Mouse (Mus musculus) embryo, embryonic 11 days (tissue): ENCODE results near the gene Itgav.
A peak's percentile ranks its signal among the peaks of the same experiment; 100 is the strongest.

ENCODE experiments used
- DNase-seq: peaks from one replicate; pipeline ENCODE4 v3.0.0-alpha.2; 2015

The Itgav gene

DNA sequence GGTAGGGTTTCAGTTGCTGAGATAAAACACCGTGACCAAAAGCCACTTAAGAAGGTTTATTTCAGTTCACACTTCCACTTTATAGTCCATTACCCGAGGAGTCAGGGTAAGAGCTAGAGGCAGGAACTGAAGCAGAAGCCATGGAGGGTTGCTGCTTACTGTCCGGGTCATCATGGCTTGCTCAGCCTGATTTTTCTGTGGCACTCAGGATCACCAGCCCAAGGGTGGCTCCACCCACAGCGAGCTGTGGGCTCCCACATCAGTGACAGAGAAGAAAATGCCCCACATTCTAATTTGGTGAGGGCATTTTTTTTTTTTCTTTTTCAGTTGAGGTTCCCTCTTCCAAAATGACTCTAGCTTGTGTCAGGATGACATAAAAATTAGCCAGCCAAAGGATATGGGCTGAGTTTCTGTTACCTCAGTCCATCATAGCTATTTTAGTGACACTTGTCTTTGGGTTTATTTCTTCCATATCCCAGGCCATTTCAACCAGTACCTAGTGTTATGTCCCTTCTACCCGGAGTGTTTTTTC is 30.2 kb downstream of the Itgav start:
- no peak for DNase-seq

DNA sequence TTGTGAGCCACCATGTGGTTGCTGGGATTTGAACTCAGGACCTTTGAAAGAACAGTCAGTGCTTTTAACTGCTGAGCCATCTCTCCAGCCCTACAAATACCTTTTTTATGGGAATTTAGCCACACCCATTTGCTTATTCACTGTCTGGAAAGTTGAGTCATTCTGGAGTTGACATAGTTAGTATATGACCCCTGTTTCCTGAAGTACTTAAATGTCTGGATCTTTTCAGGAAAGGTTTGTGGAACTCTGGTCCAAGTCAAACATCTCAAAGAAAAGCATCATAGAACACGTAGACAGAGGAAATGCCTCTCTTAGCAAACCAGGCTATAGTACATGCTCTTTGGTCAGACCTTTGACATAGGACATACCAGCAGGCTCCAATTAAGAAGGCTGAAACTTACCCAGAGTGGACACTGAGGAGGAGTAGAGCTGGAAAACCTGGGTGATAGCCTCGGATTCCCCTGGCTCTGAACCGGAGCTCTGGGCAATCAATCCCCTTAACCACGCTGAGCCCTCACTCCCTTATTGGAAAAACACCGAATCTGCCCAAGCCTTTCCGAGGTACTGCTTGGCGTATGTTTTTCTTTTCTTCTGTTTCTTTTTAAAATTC is 34.5 kb downstream of the Itgav start:
- no peak for DNase-seq

DNA sequence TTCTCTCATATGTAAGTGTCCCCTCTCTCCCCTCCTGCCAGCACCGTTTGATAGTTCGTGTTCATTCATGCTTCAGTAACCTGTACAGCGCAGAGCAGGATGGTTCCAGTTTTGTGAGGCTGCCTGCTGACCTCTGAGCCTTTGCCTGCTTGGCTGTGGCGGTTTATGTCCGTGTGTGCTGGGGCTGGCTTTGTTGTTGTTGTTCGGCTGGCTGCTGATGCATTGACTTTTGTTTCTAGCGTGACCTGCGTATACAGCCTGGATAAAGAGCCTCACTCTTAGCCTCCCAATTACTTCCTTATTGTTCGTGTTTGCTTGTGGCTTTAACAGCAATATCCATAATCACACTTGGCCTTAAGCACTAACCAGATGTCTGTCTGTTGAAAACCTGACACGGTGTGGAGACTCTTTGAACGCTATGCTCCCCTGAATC is 35.0 kb downstream of the Itgav start:
- peak; percentile 60 for DNase-seq

DNA sequence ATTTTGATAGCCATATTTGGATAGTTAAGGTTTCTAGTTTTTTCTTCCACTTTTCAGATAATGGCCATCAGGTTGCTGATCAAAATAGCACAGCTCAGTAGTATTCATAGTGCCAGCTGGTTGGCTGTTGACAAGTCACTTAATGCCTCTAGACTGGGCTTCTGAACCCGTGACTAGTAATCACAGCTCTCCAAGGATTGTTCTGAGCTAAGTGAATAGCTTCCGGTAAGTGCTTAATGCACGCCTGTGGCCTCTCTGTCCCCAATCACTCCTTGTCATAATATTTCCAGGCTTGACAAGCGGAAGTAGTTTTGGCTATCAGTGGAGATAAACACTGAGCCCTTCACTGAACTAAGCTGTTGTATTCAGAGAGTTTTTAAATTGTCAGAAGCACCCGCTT is 35.5 kb downstream of the Itgav start:
- DNase-seq: peak; percentile 48

DNA sequence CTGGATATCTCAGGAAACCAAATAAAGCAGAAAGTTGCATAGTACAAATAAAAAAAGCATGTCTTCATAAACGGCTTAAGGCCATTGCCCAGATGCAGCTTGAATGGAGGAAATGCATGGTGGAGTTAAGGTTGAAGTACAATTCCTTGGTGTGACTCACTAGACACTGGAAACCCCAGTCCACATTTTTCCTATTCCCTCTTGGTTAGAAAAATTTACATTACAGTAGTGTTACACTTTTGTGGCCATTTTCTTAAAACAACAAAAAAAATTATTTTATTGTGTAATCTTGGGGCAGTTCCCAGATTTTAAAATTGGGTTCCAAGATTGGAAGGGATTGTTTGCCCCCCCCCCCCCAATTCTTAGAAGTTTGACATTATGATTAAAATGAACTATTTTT is 35.9 kb downstream of the Itgav start:
- no peak for DNase-seq

DNA sequence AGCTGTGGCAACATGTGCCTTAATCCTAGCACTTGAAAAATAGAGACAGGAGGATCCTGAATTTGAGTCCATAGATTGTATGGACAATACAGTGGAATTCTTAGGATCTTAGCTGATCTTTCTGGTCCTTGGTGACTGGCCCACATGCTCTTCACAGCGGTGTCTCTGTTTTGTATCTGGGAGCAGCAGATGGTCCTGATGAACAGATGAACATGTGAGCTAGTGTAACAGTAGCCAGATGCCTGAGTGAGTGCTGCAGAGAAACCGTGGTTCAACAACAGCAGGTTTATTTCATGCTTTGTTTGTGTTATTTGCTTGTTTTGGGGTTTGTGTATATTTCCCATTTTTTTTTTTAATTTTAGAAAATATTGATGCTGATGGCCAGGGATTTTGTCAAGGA is 37.3 kb downstream of the Itgav start:
- DNase-seq: peak; percentile 19

DNA sequence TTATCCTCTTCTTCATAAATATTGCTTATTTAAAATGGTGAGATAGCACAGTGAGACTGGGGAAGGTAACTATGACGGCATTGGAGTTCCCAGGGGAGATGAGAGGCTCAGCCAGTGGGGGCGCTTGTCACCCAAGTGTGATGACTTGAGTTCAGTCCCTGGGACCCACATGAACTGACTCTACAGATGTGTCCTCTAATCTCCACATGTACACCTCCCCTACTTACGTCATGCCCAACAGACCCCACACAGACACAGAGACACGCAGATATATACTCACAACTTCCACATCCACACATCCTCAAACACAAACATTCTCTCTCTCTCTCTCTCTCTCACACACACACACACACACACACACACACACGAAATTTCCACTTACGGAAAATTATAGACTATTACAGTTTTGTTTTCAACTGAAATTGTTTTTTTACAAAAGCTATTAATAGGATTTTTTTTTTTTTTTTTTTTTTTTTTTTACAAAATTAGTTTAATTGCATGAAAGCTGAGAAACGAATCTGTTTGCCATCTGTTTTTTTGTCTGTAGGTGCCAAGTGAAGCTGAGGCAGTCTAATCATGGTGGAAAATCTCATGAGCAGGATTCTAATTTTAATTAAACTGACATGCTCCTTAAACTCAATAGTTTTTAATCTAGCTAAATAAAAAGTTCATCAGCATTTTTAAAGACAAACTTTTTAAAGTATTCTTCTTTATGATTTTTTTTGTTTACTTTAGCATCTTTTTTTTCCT is 38.1 kb downstream of the Itgav start:
- DNase-seq: no peak

DNA sequence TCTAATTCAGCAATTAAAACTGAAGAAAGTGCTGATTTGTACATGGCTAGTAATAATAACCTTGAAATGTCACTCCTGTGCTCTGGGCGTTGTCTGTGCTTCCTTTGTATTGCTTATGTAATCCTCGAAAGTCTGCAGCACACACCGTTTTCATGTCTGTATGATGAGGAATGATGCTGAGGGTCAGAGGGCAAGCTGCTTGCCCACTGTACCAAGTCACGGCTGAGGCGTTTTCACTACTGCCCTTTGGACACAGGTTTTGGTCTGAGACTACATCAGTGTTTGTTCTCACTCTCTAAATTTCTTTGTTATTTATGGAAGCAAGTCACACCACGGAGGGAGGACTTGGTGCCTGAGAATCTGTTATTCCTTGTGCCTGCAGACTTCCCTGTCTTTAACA is 41.9 kb downstream of the Itgav start:
- DNase-seq: no peak

DNA sequence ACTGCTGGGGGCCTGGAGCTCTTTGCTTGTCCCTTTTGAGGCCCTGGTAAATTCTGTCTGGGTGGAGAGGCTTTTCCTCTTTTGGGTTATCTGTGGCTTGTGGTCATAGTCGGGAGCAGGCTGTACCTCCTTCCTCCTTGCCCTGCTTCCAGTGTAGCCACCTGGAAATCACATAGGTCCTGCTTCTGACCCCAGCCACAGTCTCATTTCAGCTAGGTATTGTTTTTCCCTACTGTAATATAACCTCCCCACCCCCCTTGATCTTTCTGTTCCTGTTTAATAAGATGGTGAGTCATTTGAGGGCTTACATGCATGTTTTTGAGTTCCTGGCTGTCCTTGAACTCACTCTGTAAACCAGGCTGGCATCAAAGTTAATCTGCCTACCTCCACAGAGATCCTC is 42.7 kb downstream of the Itgav start:
- DNase-seq: no peak

DNA sequence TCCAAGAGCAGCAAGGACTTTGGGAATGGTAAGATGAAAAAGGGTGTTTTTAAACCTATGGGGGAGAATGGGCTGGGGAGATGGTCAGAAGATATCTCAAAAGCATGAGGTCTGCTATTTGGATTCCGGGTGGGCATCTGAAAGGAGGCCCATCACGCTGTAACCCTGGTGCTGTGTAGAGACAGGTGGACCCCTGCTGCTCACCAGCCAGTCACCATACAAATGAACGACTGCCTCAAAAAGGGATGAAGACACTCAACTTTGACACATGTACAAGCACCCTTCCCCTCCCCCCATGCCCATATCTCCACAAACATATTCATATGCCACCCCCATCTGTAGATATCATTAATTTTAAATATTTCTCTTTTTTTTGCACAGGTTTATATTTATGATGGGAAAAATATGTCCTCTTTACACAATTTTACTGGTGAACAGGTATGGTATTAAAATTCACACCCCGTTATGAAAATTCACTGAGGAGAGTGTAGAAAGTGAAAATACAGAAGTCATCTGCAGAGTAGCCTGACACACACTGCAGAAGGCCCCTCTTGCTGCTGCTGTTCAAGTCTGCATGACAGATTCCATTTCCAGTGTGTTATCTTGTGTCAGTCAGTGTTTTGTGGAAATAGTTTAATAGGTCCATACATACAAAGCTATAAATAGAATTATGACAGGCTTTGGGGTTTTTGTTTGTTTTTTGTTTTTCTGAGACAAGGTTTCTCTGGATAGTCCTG is 44.3 kb downstream of the Itgav start:
- DNase-seq: no peak

DNA sequence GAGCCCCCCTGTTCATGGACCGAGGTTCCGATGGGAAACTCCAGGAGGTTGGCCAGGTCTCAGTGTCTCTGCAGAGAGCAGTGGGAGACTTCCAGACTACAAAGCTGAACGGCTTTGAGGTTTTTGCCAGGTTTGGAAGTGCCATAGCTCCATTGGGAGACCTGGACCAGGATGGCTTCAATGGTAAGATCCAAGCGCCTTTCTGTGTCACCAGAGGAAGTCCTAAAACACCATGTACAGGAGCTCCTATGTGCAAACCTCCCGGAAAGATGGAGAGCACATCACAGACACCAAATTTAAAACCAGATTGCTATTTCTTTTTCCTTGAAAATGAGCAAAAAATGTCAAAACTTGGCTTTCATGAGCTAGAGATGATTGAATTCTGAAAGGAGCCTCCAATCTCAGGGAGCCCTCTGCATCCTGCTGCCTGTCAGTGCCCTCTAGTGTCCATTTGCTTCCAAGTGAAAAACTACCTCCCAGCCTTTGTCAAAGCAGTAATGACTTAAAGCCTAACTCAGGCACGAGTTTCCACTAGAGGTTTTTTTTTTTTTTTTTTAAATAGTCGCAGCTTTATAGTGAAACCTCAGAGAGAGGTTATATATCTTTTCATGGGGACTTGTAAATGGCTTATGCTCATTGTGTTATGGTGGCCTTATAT is 47.1 kb downstream of the Itgav start:
- peak; percentile 76 for DNase-seq

DNA sequence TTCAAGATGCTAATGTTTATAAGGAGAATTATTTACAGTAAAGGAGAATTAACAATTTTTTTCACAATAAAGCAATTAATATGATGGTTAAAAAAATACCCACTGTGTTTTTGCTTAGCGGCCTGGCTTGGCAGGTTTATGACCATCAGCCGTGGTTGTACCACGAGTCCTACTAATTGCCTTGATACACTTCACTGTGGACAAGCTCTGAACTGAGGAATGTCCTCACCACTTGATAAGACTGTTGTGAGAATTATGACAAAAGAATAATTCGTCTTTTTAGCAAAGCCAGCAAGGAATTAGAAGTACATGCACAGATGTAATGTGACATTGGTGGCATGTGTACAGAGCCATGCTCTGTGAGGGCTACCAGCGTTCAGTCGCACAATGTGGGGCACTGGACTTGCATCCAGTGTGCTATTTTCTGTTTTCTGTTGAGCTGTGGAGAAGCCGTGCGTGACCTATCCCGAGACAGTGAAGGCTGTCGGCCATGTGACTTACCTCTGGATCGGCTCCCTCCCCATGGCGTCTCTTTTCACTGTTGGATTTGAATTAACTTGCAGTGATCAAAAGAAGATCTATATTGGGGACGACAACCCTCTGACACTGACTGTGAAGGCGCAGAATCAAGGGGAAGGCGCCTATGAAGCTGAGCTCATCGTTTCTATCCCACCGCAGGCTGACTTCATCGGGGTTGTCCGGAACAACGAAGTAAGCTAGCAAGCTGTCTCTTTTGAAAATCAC is 67.3 kb downstream of the Itgav start:
- no peak for DNase-seq

DNA sequence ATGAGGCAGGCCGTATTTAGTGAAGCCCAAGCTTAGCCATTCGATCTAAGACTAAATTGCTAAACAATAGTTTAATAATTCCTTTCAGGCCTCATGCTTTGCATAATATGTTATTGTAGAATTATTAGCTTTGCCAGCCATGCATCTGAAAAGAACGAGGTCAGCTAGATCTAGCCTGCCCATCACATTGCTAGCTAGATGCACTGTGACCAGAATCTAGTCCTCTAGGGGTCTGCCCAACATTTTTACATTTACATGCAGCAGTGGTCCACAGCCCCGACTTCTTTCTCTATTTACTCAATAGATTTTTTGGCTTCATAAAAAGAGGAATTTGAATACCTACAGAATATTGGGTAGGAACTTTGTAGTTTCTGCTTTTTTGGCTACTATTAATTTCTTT is 67.9 kb downstream of the Itgav start:
- no peak for DNase-seq

DNA sequence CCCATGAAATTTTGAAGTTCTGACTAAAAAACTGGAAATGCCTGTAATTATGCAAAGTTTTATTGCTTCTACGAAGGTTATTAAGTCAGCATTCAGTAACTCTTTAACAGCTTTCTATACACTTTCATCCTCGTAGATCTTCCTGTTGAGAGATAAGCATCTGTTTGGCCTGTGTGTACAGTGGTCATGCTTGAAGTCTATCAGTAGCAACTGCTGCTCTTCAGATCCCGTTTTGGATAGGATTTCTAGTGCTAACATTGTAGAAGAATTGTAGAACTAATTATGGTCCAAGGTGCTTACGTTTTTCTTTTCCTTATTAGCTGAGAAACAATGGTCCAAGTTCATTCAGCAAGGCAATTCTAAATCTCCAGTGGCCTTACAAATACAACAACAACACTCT is 71.6 kb downstream of the Itgav start:
- no peak for DNase-seq

DNA sequence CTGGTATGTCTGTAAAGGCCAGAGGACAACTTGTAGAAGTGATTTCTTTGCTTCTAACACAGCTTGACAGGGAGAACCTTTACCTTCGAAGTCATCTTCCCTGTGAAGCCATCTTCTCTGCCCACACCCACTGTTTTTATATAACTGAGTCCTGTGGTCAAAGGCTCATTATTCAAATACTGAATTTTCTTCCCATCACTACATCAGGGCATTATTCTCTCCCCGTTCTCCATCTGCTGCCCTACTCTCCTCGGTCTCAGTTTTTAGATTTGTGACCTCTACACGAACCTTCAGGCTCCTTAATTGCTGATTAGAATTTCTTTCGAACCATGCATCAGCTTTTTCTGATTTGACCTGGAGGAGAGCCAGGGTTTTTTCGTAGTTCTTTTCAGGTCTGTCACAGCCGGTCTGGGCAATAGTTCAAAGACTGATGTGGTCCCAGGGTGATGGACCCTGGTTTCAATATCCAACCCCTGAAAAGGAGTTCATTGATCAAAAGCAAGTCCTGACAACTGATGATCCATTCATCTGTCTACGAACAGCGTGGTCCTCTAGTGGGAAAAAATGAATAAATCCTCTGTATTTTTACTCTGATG is 73.8 kb downstream of the Itgav start:
- no peak for DNase-seq

DNA sequence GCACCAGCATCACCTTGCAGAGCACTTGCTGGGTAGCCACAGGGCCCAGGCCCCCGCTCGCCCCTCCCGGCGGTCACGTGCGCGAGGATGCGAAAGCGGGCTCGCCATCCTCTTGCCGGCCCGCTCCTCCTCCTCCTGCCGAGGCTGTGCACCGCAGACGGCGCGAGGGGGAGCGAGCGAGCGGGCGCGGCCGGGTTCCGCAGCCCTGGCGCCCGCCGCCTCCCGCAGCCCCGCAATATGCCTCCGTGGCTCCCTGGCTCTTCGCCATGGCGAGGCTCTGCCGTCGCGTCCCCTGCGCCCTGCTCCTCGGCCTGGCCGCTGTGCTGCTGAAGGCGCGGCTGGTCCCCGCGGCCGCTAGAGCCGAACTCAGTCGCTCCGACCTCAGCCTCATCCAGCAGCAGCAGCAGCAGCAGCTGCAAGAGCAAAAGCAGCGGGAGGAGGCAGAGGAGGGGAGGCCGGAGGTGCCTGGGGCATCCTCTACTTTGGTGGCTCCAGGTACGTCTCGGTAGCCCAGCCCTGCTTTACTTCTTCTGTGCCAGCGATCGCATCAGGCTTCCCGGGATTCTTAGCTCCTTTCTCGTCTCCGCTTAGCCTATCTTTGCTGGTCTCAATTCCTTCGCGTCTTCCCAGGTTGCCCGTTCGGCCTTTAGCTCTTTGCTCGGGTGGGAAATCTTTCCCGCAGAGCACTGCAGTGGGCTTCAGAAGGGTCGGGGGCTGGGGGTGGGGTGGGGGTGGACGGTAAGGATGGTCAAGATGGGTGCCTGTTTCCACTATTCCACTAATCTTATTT is 88.5 kb downstream of the Itgav start, which contains the start of gene Fam171b:
Fam171b (plus strand) TSS at position 154 of the 790 bp plus-strand sequence.
- peak; percentile 93 for DNase-seq

DNA sequence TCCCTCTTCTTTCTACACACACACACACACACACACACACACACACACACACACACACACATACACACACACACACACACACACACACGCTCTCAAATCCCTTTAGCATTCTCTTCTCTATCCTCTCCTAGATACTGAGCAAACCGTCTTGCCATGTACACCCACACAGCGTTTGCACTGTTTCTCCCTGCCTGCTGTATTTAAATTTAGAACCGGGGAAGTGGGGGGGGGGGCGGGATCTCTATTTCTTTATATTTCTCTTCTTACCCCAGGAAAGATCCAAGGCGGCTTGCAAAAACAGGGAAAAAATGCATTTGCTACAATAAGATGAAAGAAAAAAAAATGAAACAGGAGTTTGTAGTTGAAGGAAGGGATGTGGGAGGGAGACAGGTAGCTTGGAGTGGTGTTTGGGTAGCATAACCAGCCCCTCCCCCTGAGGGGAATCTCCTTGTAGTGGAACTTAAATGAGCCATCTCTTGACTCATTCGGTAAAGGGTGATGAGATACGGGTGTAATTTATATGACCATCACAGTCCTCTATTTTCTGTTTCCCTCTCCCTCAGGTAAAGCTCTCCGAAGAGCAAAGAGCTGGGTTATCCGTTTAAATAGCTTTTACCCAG is 89.2 kb downstream of the Itgav start:
- DNase-seq: no peak

DNA sequence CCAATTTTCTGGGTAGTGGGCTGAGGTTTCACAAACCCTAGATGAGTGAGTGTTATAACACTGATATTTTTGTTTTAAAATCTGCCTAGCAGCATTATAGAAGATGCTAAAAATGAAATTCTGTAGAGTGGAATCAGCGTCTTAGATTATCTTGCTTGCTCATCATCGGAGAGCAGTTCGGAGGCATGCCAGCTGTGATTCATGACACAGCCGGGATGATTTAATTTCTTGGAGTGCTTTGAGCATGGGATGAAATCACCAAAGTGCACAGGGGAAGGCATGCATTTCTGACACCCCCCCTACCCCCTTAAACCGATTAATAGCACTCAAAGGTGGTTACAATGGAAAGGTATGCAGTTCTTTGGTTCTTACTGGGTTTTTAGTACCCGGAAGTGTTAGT is 89.8 kb downstream of the Itgav start:
- no peak for DNase-seq

DNA sequence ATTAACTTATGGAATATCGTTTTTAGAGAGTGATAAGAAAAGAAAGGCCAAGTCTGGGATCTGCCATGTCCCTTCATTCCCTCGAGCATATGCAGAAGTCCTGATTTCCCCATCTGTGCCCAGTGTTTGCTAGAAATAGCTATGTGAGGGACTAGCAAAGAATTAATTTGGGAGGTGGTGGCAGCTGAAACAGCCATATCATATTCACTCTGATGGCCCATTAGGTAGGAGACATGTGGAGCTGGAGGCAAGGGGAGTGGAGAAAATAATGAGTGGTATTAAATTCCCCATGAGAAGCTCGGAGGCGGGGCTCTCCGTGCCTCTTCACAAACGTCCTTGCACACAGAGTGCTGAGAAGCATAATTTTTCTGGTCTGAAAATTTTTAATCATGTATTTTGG is 92.0 kb downstream of the Itgav start:
- DNase-seq: no peak

DNA sequence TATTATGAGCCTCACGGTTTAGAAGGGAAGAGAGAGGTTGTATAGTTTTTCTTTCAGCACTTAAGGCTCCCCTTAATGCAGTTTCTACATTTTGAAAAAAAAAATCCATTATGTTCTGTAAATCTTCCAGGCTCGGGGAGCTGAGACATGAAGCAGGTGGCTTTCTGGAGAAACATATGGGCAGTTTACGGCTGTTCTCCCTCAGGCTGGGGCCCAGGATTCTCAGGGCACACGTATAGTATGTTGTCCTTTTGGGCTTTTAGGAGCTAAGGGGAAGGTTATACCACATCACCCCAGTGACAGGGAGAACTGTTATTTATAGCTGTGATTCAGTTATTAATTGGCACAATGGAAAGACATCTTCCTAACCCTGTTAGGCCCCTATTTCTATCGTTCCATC is 101.0 kb downstream of the Itgav start:
- no peak for DNase-seq
